Mouse (Mus musculus): ENCODE measurements around the gene Fbxw22. TPM values are rescaled to one million over a fixed set of nuclear protein-coding genes. Genes with fewer than 3 reads are reported as not detected.
"Not testable (repeated sequence)": the region's sequence is repeated elsewhere in the genome, so short reads cannot be mapped to it uniquely, and the experiment has no call there.

The Fbxw22 gene
- total RNA-seq (2021), result not detected
- long read RNA-seq, experiment 1, result 0 reads
- long read RNA-seq, experiment 2, result 0 reads

- intact Hi-C loops (cut with DNase I); DNase-seq: not testable (repeated sequence)
Observed at GRCm38 (mm10) chr9:109404196-109404595, at the start of gene Fbxw22. Gene Fbxw22, minus strand, starts transcription at chr9:109404296.

- intact Hi-C loops (cut with DNase I), result loop anchor here (5.0 kb wide), 1 partner anchor 88 kb away; no protein-coding TSS in a partner anchor
- no peak for DNase-seq
Observed at GRCm38 (mm10) chr9:109449040-109449439, 44.9 kb upstream of the Fbxw22 start, which contains the start of gene Fbxw16. Gene Fbxw16, minus strand, starts transcription at chr9:109449140.

- no peak for DNase-seq
- intact Hi-C loops (cut with DNase I), result no loop called here
Observed at GRCm38 (mm10) chr9:109432956-109433355, 28.9 kb upstream of the Fbxw22 start.

GRCm38 (mm10) chr9:109339559-109339958 is 64.5 kb downstream of the Fbxw22 start, which contains the start of gene Fbxw28:
Gene Fbxw28, minus strand, starts transcription at chr9:109339659.
- DNase-seq; intact Hi-C loops (cut with DNase I): not testable (repeated sequence)

Other genes starting within 250 kb of the Fbxw22 start
- not detected for gene Fbxw21, start 242.3 kb downstream of the Fbxw22 start, total RNA-seq (2021)
- not detected for gene Fbxw13, start 208.3 kb downstream of the Fbxw22 start, total RNA-seq (2021)
- gene Fbxw20, start 169.5 kb downstream of the Fbxw22 start, total RNA-seq (2021), result not detected
- not detected for gene Fbxw14, start 116.6 kb downstream of the Fbxw22 start, total RNA-seq (2021)
- gene Fbxw28, start 64.6 kb downstream of the Fbxw22 start, total RNA-seq (2021), result not detected
- gene Fbxw16, start 44.8 kb upstream of the Fbxw22 start, total RNA-seq (2021), result not detected
- gene Fbxw19, start 91.6 kb upstream of the Fbxw22 start, total RNA-seq (2021), result not detected
- not detected for gene Fbxw15, start 164.0 kb upstream of the Fbxw22 start, total RNA-seq (2021)
- gene Fbxw24, start 221.8 kb upstream of the Fbxw22 start, total RNA-seq (2021), result not detected